ENCODE assay signal across 8 mouse cellular contexts in the genomic region with DNA sequence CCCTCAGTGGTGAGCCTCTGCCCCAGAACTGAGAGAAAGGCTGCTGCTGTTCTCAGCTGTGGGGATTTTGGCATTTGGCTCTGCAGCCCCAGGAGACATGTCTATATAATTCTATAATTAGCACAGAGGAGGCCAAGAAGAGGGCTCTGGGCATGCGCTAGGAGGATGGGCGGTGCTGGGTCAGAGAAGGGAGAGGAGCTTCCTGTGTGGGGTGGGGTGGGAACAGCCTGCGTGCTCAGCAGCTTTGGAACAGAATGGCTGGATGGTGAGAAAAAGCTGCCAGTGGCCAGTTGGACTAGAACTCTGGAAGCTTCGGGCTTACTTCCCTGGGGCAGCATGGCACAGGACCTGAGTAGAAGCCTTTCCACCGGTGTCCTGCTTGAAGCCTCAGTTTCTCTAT. TPM values are rescaled to one million over a fixed set of nuclear protein-coding genes. Genes with fewer than 3 reads are reported as not detected.
A peak's percentile ranks its signal among the peaks of the same experiment; 100 is the strongest.
DNase-seq lines count a peak whose midpoint lies in the region; ATAC-seq and TF ChIP-seq lines count a peak whose summit lies in the region.

No protein-coding gene starts in this region.

- no peak overlapping the region for H3K4me2 ChIP-seq in embryonic facial prominence, embryonic 11.5 days (ENCODE audit: low read depth, low read length)
- no peak overlapping the region for H3K4me2 ChIP-seq in lung, postnatal 0 days (replicated peaks; ENCODE audit: low read depth, low read length)
- no peak overlapping the region for H3K4me2 ChIP-seq in stomach, embryonic 14.5 days (replicated peaks; ENCODE audit: low read depth, low read length)

- DNase-seq in embryonic facial prominence, embryonic 11.5 days (ENCODE audit: low spot score) = peak; percentile 26
- no peak for DNase-seq in embryonic facial prominence, embryonic 10.5 days (ENCODE audit: low spot score)
- DNase-seq in NIH3T3 (ENCODE audit: low read depth) = peak; percentile 74
- peak; percentile 80 for DNase-seq in gastrocnemius, postnatal 25 days
- DNase-seq in kidney, adult 18-20 months = peak; percentile 56
- peak; percentile 94 for DNase-seq in lung, postnatal 0 days (ENCODE audit: low spot score)
- DNase-seq in embryo, embryonic 10.5 days (ENCODE audit: low spot score) = no peak

- no peaks in the 10 kb centered on the region for H3K9me3 ChIP-seq in embryonic facial prominence, embryonic 11.5 days (replicated peaks; ENCODE audit: control insufficient read depth, low read length)
- no peaks in the 10 kb centered on the region for H3K9me3 ChIP-seq in embryonic facial prominence, embryonic 10.5 days
- H3K9me3 ChIP-seq in lung, postnatal 0 days (ENCODE audit: low read length) = no peaks in the 10 kb centered on the region
- no peaks in the 10 kb centered on the region for H3K9me3 ChIP-seq in stomach, embryonic 14.5 days (ENCODE audit: control insufficient read depth, low read depth, low read length)

- H3K27me3 ChIP-seq in embryonic facial prominence, embryonic 11.5 days (ENCODE audit: control insufficient read depth, insufficient read depth, low read length) = no peaks in the 10 kb centered on the region
- H3K27me3 ChIP-seq in embryonic facial prominence, embryonic 10.5 days (replicated peaks; ENCODE audit: low read depth, poor library complexity, severe bottlenecking) = no peaks in the 10 kb centered on the region
- no peaks in the 10 kb centered on the region for H3K27me3 ChIP-seq in lung, postnatal 0 days (replicated peaks; ENCODE audit: insufficient read depth, low read length)
- H3K27me3 ChIP-seq in stomach, embryonic 14.5 days (ENCODE audit: control insufficient read depth, insufficient read depth, low read length) = no peaks in the 10 kb centered on the region

- TF ChIP-seq CTCF in lung, postnatal 0 days (IDR thresholded peaks at IDR 0.05) = no peak

- no peak overlapping the region for H3K9ac ChIP-seq in embryonic facial prominence, embryonic 11.5 days (replicated peaks; ENCODE audit: low read length)
- H3K9ac ChIP-seq in lung, postnatal 0 days (replicated peaks; ENCODE audit: low read depth) = no peak overlapping the region
- no peak overlapping the region for H3K9ac ChIP-seq in stomach, embryonic 14.5 days (replicated peaks; ENCODE audit: low read depth, low read length)

- TF ChIP-seq EP300 in lung, postnatal 0 days (IDR thresholded peaks at IDR 0.05) = no peak

- ATAC-seq in embryonic facial prominence, embryonic 11.5 days (replicated peaks; ENCODE audit: insufficient number of reproducible peaks, low FRiP score, low TSS enrichment, low read depth) = no peak
- ATAC-seq in lung, postnatal 0 days = peak; percentile 86
- peak; percentile 78; the same call in 1 of the 2 replicates for ATAC-seq in stomach, embryonic 14.5 days (ENCODE audit: insufficient number of reproducible peaks, insufficient read depth, low FRiP score, low read depth)

- no peaks in the 10 kb centered on the region for H3K4me1 ChIP-seq in embryonic facial prominence, embryonic 11.5 days (ENCODE audit: control insufficient read depth, insufficient read depth, low read length)
- H3K4me1 ChIP-seq in embryonic facial prominence, embryonic 10.5 days = peaks cover 21% of the 10 kb centered on the region
- H3K4me1 ChIP-seq in lung, postnatal 0 days (ENCODE audit: insufficient read depth, low read depth, low read length) = peaks cover 8% of the 10 kb centered on the region; the same call in 1 of the 2 replicates
- H3K4me1 ChIP-seq in stomach, embryonic 14.5 days (ENCODE audit: control insufficient read depth, insufficient read depth, low read length) = peaks cover 26% of the 10 kb centered on the region; the same call in 1 of the 2 replicates

- no peak overlapping the region for H3K27ac ChIP-seq in embryonic facial prominence, embryonic 11.5 days (replicated peaks; ENCODE audit: low read depth, low read length)
- no peak overlapping the region for H3K27ac ChIP-seq in embryonic facial prominence, embryonic 10.5 days (replicated peaks)
- H3K27ac ChIP-seq in lung, postnatal 0 days (ENCODE audit: low read length) = peak overlapping the region; percentile 62
- peak overlapping the region; percentile 74 for H3K27ac ChIP-seq in stomach, embryonic 14.5 days (ENCODE audit: low read length)

- 68% methylated on average over 5 of the region's 5 CpGs for WGBS in embryonic facial prominence, embryonic 11.5 days
- 76% methylated on average over 5 of the region's 5 CpGs for WGBS in embryonic facial prominence, embryonic 10.5 days
- WGBS in lung, postnatal 0 days = 34% methylated on average over 5 of the region's 5 CpGs
- WGBS in stomach, embryonic 14.5 days = 39% methylated on average over 5 of the region's 5 CpGs

- H3K36me3 ChIP-seq in embryonic facial prominence, embryonic 11.5 days (replicated peaks; ENCODE audit: control insufficient read depth, insufficient read depth, low read depth, low read length) = no peaks in the 10 kb centered on the region
- no peaks in the 10 kb centered on the region for H3K36me3 ChIP-seq in embryonic facial prominence, embryonic 10.5 days (replicated peaks)
- no peaks in the 10 kb centered on the region for H3K36me3 ChIP-seq in lung, postnatal 0 days (ENCODE audit: insufficient read depth, low read length)
- H3K36me3 ChIP-seq in stomach, embryonic 14.5 days (ENCODE audit: control insufficient read depth, insufficient read depth, low read length) = no peaks in the 10 kb centered on the region

- H3K4me3 ChIP-seq in embryonic facial prominence, embryonic 11.5 days (ENCODE audit: low read depth, low read length) = no peak overlapping the region
- no peak overlapping the region for H3K4me3 ChIP-seq in embryonic facial prominence, embryonic 10.5 days
- H3K4me3 ChIP-seq in lung, postnatal 0 days (ENCODE audit: low read depth, low read length) = no peak overlapping the region
- H3K4me3 ChIP-seq in stomach, embryonic 14.5 days (ENCODE audit: low read depth, low read length) = no peak overlapping the region

RNA-seq across cellular contexts. Expression of a gene that starts 12.6 kb away (rescaled TPM):
- polyA plus RNA-seq in embryonic facial prominence, embryonic 11.5 days (2014; fragmentation: Nextera tagmentation; extraction: Ambion mirVana) = 132 and 143 TPM in 2 replicates
- 130 and 131 TPM in 2 replicates for polyA plus RNA-seq in embryonic facial prominence, embryonic 10.5 days (2016; fragmentation: Nextera tagmentation; extraction: Ambion mirVana)
- 10 to 100 TPM; 59.9 to 68.0 TPM for total RNA-seq in gastrocnemius, postnatal 25 days (2021)
- 86.1 and 89.6 TPM in 2 replicates for polyA plus RNA-seq in lung, postnatal 0 days (2015; fragmentation: Nextera tagmentation; extraction: Ambion mirVana)
- polyA plus RNA-seq in stomach, embryonic 14.5 days (2014; fragmentation: Nextera tagmentation; extraction: Ambion mirVana) = 111 and 120 TPM in 2 replicates

RNA-seq across cellular contexts. Expression of a gene that starts 33.0 kb away (rescaled TPM):
- polyA plus RNA-seq in embryonic facial prominence, embryonic 11.5 days (2014; fragmentation: Nextera tagmentation; extraction: Ambion mirVana) = 55.2 and 57.7 TPM in 2 replicates
- polyA plus RNA-seq in embryonic facial prominence, embryonic 10.5 days (2016; fragmentation: Nextera tagmentation; extraction: Ambion mirVana) = 56.2 and 56.4 TPM in 2 replicates
- 10 to 100 TPM; 37.7 to 38.9 TPM for total RNA-seq in gastrocnemius, postnatal 25 days (2021)
- 42.3 and 43.1 TPM in 2 replicates for polyA plus RNA-seq in lung, postnatal 0 days (2015; fragmentation: Nextera tagmentation; extraction: Ambion mirVana)
- polyA plus RNA-seq in stomach, embryonic 14.5 days (2014; fragmentation: Nextera tagmentation; extraction: Ambion mirVana) = 56.1 and 60.8 TPM in 2 replicates

RNA-seq across cellular contexts. Expression of a gene that starts 33.0 kb away (rescaled TPM):
- polyA plus RNA-seq in embryonic facial prominence, embryonic 11.5 days (2014; fragmentation: Nextera tagmentation; extraction: Ambion mirVana) = 56.8 and 59.8 TPM in 2 replicates
- 50.2 and 58.0 TPM in 2 replicates for polyA plus RNA-seq in embryonic facial prominence, embryonic 10.5 days (2016; fragmentation: Nextera tagmentation; extraction: Ambion mirVana)
- total RNA-seq in gastrocnemius, postnatal 25 days (2021) = 10 to 100 TPM; 10.9 to 14.6 TPM
- 48.9 and 52.5 TPM in 2 replicates for polyA plus RNA-seq in lung, postnatal 0 days (2015; fragmentation: Nextera tagmentation; extraction: Ambion mirVana)
- 49.8 and 58.0 TPM in 2 replicates for polyA plus RNA-seq in stomach, embryonic 14.5 days (2014; fragmentation: Nextera tagmentation; extraction: Ambion mirVana)

Comparison
In these comparisons a context has a peak if more than half of its experiments do, and no peak if none do; other contexts are left out.
1. DNase-seq: peak in embryonic facial prominence, embryonic 11.5 days (single experiment), NIH3T3 (single experiment), gastrocnemius, postnatal 25 days (single experiment), kidney, adult 18-20 months (single experiment) and lung, postnatal 0 days (single experiment); none in embryonic facial prominence, embryonic 10.5 days (single experiment) and embryo, embryonic 10.5 days (single experiment).
2. H3K27ac ChIP-seq: peak in lung, postnatal 0 days (single experiment) and stomach, embryonic 14.5 days (single experiment); none in embryonic facial prominence, embryonic 11.5 days (single experiment) and embryonic facial prominence, embryonic 10.5 days (single experiment).